Mouse (Mus musculus): ENCODE data around the gene Tsks.
A peak's percentile ranks its signal among the peaks of the same experiment; 100 is the strongest.

Tsks gene

DNA sequence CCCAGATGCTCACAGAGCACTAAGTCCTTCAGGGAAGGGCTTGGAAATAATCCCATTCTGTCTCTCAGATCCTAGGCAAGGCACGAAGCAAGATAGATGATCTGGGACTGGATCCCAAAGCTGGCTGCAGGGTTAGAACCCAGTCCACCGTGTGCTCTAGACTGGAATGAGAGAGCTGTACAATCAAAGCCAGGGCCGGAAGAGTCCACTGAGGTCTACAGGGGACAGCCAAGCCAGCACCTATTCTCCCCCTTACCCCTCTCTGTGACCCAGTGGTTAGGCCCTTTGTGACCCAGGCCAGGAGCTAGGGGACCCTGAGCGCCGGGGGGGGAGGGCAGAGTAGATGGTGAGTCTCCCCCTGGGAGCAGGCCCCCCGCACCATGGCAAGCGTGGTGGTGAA is at the start of gene Tsks:
Tsks (plus strand) TSS at position 301 of the 400 bp plus-strand sequence.
- no peak for DNase-seq (ENCODE audit: low spot score)

DNA sequence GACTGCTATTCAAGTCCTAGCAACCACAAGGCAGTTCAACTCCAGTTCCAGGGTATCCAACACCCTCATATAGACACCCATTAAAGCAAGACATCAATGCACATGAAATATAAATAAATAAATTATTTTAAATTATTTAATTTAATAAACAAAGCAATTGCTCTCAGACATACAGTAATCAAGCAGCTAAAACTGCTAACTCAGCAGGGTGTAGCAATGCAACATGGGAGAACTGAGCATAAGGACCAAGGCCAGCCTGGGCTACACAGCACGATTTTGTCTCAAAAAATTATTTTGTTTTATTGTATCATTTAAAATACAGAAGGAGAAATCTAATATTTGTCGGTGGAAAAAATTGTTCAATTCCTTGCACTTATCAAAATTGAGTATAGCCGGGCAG is 48.8 kb upstream of the Tsks start:
- DNase-seq (ENCODE audit: low spot score), result no peak

DNA sequence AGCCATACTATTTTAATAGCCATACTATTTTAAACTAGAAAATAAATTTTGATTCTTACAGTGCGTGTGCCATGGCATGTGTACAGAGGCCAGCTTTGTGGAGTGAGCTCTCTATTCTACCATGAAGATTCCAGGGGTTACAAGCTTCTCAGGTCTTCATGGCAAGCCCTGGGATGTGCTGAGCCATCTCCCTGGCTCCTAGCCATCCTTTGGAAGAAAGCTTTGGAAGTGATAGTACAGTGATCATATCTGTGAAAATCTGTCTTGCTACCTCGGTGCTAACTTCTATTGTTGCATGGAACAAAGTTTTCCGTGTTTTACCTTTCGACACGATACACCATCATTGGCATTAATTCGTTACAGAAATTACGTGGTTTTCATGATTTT is 47.8 kb upstream of the Tsks start:
- no peak for DNase-seq (ENCODE audit: low spot score)

DNA sequence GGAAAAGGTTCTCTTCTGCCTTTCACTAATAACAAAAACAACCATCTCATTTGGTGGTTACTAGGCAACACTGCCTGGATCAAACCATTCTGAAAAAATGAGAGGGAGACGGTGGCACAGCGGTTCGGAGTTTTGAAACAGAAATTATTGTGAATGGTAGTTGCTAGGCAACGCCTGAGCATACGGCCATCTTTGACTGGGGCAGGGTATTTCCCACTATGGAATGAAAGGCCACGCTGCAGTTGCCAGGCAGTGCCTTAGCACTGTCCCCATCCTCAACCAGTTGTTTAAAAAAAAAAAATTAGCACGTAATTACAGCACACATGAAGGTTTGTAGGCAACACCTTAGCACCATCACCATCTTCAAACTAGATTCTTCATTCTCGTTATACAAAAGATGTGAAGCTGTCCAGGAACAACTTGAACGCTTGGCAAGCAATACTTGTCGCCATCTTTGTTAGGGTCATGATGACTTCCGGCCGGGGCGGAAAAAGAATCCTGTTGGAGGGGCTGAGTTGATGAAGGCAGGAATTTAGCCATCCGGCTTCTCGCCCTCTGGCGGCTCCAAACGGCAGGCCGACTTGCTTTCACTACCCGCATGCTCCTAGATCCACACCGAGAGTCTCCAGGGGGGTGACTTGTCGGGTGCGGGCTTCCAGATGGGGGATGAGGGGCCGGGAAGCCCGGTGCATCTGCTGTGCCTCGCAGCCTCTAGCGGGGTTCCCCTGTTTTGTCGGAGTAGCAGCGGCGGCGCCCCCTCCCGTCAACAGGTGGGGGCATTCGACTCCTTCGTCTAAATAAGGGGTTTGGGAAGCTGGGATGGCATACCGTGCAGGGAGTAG is 47.2 kb upstream of the Tsks start, which contains the start of gene Fuz:
Fuz (plus strand) TSS at position 487 of the 842 bp plus-strand sequence.
- peak; percentile 89 for DNase-seq (ENCODE audit: low spot score)

DNA sequence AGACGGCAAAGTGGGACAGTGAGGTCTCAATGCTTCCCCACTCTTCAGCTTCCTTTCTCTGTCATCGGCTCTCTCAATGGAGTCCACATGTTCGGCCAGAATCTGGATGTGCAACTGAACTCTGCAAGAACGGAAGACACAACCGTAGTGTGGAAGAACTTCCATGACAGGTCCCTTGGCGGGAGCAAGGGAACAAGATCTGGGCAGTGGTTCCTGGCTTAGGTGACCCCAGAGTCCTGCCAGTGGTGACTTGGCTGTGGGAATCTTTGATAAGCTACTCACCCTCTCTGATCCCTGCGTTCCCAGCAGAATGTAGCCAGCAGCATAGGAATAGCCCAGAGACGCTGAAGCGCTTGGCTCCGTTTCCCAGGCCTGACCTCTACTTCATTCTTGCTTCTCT is 46.5 kb upstream of the Tsks start:
- DNase-seq (ENCODE audit: low spot score), result no peak

DNA sequence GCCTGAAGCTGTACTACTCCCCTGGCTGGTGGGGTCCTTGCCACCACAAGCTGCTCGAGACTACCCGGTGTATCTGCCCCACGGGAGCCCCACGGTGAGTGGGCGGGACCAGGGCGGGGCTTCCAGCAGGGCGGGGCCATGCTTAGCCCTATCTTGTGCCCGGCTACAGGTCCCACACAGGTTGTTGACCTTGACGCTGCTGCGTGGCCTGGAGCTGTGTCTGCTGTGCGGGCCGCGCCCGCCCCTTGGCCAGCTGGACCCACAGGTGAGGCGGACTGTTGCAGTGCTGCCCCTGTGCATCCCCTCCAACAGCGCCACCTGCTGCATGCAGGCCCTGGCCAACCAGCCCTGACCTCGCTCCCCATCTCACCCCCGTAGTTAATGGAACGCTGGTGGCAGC is 44.4 kb upstream of the Tsks start:
- DNase-seq (ENCODE audit: low spot score), result peak; percentile 58

DNA sequence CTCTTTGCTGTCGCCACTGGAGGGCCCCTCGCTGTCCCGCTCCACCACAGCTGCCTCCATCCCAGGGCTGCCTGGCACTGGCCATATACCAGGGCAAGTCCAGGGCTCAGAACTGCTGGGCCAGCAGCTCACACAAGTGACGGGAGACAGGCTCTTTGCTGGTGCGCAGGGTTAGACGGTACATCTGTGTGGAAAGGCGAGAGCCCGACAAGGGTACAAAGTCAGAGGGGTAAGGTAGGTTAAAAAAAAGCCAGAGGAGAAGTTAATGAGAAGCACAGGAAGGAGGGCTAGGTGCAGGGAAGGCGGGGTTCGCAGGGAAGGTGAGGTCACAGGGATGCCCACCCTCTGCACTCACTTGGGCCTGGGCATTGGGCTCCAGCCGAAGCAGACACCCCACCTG is 42.4 kb upstream of the Tsks start:
- no peak for DNase-seq (ENCODE audit: low spot score)

DNA sequence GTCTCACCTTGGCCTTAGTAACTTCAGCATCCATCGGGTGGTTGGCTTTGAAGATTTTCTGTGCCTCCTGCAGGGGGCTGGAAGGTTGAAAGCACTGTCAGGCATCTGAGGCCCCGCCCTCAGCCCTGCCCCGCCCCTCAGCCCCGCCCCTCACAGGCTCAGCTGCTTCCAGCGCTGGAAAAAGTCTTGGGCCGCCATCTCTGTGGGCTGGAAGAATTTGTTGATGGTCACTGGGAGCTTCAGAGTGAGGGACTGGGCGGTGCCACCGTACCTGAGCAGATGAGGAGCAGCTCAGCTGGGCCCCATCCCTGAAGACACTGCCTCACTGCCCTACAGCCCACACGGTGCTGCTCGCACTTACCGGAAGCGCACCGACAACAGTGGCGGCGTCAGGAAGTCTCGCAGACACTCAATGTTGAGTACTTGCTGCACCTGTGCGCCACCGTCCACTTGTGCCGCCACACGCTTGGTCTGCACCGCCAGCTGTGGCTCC is 41.7 kb upstream of the Tsks start:
- no peak for DNase-seq (ENCODE audit: low spot score)

DNA sequence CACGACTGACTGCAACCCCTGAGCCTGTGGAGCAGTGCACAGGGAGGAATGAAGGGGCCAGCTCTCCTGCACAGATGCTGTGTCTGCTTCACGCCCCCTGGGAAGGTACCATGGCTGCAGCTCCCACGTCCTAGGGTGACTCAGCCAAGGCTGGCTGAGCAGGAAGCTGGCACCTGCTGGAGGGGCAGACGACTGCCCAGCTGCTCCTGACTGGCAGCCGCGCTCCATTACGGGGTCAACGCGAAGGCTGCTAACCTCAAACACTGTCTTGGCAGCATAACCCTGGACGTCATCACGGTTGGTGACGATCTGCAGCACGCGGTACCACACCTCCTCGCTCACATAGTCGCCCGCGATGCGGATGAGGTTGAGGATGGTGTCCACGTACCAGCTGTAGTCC is 37.6 kb upstream of the Tsks start:
- no peak for DNase-seq (ENCODE audit: low spot score)

DNA sequence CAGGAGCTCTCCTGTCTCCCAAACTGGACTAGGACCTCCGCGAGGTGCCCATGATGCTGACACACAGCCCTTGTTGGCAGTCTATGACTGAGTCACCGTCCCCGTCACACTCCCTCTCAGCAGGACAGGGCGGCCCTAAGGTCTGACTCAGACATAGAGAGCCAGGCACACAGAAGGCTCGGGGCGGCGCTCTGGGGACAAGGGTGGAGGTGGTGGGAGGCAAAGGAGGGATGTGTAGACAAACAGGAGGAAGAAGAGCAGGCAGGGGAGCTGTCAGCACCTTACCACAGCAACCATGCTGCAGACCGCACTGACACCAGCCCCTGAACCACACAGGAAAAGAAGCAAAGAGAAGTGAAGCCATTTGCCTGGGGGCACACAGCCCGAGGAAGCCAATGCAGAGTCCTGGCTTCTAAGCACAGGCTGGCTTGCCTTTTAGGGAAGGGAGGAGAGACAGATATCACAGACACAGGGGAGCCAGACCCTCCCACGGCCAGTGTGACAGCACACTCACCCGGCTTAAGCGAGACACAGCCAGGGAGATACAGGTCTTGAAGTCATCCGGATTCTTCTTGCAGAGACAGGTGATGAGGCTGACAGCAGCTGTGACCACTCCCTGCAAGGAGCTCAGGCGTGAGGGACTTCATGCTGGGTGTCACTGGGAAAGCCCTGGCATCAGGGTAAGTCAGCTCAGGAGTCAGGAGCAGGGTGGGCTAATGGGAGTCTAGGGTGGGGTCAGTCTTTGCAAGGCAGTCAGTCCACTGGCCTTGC is 34.1 kb upstream of the Tsks start:
- no peak for DNase-seq (ENCODE audit: low spot score)

DNA sequence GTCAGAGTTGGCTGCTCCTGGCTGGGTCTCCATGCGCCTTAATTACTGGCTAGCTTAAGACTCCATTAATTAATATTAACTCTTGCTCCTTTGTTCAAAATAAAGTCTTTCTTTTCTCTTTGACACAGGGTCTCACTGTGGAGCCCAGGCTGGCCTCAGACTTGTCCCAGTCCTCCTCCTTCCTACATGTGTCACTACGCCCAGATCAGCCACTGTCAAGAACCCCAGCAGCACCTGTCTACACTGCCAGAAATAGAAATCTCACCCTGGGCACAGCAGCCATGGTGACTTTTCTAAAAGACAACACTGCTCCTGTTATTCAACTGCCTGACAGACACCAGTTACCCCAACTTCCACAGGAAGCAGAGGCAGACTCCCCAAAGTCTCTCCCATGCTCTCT is 28.6 kb upstream of the Tsks start:
- no peak for DNase-seq (ENCODE audit: low spot score)

DNA sequence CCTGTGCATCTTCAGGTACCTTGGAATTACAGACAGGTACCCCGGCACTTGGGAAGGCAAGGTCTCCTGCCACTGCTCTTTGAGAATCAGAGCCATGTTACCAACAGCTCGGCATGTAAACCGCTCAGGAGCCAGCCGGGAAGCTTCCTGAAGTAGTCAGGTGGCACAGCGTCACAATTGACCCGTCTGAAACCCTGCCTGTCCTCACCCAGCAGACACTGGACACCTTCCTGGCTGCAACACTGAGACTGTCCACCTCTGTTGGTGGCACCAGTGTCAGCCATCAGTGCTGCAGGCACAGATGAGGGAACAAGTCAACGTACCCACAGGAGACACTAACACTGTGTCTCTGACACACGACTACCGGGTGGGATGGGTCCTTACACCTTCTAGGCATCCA is 27.7 kb upstream of the Tsks start:
- no peak for DNase-seq (ENCODE audit: low spot score)

DNA sequence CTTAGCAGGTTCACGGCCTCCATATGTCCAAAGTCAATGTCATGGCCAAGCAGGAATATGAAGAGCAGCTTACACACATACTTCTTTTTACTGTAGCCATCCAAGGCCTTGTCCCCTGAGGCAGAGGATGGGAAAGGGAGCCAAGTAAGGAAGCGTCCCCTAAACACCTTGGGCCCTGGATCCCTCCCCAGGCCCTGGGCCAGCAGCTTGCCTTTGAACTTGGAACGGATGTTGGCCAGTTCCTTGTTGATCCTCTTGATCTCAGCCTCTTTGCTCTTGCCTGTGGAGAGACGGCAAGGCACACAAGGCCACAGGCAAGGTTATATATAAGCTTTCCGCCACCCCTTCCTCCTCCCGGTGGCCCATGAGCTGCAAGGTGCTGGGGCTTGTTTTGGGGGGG is 26.8 kb upstream of the Tsks start:
- no peak for DNase-seq (ENCODE audit: low spot score)

DNA sequence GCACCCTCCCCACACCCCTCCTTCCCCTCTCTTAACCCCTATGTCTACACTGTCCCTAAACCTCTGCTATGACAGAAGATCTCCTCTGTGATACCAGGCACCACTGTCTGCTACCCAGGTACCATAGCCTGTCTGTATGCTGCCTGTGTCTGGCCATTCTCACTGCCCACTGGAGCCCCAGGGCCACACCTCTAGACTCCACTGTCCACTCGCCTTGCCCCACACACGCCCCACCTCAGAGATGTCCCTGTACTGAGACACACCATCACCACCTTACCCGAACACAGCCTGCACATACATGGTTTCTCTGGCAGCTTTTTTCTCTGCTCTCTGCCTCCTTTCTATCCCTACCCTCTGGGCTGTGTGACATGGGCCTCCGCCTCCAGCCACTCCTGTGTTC is 26.1 kb upstream of the Tsks start:
- no peak for DNase-seq (ENCODE audit: low spot score)

DNA sequence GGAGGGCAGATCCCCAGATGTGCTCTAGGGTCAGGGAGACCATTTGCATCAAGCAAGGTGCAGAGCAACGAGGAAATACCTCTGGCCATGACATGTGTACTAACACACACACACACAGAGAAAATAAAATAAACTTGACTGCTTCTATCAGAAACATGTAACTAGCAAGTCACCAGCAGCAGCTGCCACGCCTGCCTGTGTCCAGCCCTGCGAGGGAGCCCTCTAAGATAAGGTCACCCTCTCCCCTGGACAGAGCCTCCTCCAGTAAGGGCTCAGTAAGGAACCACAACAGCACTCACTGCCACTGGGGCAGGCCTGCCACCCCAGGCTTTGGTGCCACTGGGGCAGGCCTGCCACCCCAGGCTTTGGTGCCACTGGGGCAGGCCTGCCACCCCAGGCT is 24.8 kb upstream of the Tsks start:
- DNase-seq (ENCODE audit: low spot score), result no peak

DNA sequence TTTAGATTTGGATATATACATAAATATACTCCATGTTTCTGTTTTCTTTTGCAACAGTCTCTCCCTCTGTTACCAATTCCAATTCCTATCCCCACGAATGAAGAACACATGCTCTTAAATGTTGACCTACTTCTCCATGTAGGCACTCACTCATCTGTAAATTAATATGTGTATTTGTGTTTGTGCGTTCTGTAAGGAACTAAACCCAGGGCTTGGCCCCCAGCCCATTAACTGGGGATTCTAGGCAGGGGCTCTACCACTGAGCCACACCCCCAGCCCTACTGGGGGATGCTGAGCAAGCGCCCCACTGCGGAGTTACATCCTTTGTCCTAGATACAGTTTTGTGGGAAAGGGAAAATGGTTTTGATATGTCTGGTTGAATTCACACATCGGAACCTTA is 23.9 kb upstream of the Tsks start:
- no peak for DNase-seq (ENCODE audit: low spot score)

DNA sequence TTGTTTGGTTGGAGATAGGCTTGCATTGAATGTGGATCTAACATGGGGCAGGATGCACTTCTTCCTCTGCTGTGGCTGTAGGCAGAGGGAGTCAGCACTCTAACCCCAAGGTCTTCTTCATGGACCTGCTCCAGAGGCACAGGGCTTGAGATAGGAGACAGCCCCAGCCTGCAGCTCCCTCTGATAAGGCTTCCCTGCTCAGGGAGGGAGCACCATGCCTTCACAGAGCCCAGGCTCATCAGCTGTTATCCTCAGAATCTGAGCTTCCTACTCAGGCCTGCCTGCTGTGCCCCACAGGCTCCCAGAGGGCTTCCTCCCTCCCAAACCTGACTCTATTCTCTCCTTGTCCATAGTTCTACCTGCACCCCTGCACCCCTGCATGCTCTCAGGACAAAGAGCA is 20.5 kb upstream of the Tsks start:
- no peak for DNase-seq (ENCODE audit: low spot score)

DNA sequence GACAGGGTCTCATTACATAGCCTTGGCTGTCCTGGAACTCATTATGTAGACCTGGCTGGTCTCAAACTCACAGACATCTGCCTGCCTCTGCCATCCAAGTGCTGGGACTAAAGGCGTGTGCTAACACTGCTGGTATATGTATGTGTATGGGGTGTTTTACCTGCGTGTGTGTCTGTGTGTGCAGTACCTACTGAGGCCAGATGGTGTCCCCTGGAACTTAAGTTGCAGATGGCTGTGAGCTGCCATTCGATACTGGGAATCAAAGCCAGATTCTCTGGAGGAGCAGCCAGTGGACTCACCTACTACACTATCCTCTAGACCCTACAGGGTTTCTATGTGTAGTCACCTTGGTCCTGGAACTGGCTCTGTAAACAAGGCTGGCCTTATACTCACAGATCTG is 17.5 kb upstream of the Tsks start:
- DNase-seq (ENCODE audit: low spot score), result no peak

DNA sequence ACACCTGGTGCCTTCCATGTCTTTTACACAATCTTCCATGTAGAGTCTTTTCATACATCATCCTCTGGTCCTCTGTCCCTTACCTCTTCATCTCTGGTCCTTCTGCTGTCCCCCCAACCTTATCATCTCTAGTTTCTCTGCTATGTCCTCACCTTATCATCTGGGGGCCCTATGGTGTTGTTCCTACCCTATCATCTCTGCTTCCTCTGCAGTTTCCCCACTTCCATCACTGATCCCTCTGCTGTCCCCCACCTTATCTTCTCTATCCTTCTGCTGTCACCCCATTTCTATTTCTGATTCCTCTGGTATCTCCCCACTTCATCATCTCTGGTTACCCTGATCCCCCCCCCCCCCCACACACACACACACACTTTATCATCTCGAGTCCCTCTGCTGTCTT is 14.4 kb upstream of the Tsks start:
- DNase-seq (ENCODE audit: low spot score), result no peak

DNA sequence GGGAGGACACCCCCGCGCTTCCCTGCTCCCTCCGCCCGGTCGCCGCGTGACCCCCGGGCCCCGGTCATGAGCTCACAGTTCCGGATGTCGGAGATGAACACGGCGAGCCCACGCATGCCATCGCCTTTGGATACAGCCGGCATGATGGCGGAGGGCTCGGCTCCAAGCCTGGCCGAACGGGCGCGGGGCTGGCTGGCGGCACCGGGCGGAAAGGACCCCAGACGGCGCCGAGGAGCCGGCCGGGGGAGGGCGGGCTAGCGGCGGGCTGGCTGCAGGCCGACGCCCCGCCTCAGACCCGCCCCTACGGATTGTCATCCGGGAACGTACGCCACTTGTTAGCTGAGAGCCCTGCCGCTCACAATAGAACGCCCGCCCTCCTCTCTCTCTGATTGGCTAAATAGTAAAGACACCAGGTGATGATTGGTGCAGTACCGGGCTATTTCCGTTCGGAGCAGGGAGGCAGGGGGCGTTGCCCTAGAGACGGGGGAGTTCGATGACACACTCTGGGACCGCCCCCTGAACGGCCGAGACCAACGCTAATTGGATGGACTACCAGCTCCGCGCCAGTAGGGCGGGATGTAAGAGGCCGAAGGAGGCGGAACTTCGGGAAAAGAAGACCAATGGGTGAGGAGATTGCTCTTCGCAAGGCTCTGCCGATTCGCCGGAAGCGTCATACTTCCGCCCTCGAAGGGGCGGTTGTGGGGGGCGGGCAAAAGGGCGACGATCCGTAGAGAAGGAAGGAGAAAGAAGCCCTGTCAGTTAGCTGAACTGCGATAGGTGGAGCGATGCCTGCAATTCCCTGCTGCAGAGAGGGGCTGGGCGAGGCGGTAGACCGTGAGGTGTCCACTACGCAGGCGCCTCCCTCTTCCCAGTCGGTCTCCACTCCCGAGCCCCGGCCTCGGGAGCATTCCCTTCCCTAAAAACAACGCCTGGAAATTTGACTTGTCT is 13.5 kb upstream of the Tsks start, which contains the start of gene Ap2a1:
Ap2a1 (minus strand) TSS at position 293 of the 948 bp plus-strand sequence.
- peak; percentile 99 for DNase-seq (ENCODE audit: low spot score)

DNA sequence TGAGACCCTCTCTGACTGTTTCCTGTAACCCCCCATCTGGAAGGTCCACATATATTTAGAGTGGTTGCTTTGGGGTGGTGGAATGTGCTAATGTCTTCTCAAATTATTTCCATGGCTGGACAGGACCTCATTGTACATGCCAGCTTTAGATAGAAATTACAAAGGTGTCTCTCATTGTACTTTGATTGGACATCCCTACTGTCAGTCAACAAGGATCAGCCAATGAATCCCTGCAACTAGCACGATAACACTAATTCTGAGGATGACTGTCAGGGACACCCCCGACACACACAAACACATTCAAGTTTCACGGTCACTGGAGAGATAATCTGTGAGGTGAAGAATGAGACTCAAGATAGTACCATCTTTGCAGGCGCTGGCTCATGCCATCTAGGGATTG is 4.3 kb upstream of the Tsks start:
- no peak for DNase-seq (ENCODE audit: low spot score)

DNA sequence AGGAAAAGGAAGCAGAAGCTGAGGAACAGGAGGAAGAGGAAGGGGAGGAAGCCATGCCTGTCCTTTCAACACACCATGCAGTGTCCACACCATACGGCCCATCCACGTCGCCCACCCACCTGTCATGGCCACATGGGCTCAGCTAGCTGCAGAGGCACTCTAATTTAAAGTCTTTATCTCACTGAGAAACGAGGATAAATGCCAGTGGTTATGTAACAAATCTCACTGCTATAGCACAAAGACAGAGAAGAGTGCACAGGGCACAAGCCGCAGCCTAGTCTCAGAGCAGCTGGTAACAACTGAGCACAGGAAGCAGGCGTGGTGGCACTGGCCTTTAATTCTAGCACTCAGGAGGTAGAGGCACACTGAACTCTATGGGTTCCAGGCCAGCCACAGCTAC is 6.9 kb downstream of the Tsks start:
- DNase-seq (ENCODE audit: low spot score), result no peak
